In the genomic region with DNA sequence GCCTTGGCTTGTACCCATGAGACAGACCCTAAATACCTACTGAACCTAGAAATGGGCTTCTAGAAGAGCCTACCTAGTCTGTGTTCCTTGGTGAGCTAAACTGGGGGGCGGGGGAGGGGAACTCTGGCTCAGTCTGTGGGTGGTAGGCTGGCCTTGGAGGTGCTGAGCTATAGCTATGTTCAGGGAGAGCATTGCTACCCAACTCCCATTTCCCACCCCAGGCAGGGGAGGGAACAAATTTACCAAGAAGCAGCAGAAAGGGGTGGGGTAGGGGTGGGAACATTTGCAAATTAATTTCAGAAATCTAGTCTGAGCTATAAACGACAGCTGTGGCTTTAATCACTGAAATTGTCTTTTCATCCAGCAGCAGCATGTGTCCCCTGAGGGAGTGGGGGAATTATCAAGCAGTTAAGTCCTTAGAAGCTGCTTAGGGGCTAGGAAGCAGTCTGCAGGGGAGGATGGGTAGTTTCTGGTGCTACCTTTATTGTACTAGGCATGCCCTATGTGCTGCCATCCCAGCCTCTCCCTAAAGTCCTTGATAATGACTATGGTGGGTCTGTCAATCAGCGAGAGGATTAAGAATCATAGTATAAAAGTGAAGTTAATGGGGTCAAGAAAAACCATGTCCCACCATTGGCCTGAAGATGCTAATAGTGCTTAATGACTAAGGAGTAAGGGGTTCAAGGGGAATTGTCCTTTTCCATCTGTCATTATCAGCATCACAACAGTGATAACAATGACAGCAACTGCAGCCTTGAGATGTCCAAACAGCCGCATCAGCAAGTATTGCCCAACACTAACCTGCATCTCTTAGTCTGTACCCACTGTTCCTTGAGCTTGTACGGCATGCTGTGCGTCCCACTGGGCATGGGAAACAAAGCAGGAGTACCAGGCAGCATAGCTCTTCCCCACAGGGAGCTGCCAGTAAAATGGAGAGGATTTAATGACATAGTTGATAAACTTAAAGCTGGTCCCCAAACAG, we compare ENCODE assay signal across 16 mouse cellular contexts.
DNase-seq lines count a peak whose midpoint lies in the region; ATAC-seq and TF ChIP-seq lines count a peak whose summit lies in the region.
"Had no signal": no experiment of that assay in that cellular context is flagged by ENCODE, and none has a peak within 500 bp of the region (broad histone marks: within the 10 kb centered on the region; RNA-seq: fewer than 3 reads in every experiment).

No protein-coding gene starts in this region.

- H3K36me3 ChIP-seq in embryonic facial prominence, embryonic 12.5 days, result no peaks in the 10 kb centered on the region
- no peaks in the 10 kb centered on the region for H3K36me3 ChIP-seq in embryonic facial prominence, embryonic 10.5 days (replicated peaks)
- no peaks in the 10 kb centered on the region for H3K36me3 ChIP-seq in ES-E14 (ENCODE audit: control insufficient read depth, insufficient read depth, low read length, poor library complexity, severe bottlenecking)
- no peaks in the 10 kb centered on the region for H3K36me3 ChIP-seq in hindbrain, embryonic 13.5 days
- no peaks in the 10 kb centered on the region for H3K36me3 ChIP-seq in midbrain, postnatal 0 days (ENCODE audit: insufficient read depth, low read length)
- H3K36me3 ChIP-seq: heart, embryonic 10.5 days; liver, embryonic 13.5 days had no signal

- DNase-seq in embryonic facial prominence, embryonic 10.5 days (ENCODE audit: low spot score), result no peak
- no peak for DNase-seq in ES-E14 (ENCODE audit: low read depth, low spot score)
- peak; percentile 44 for DNase-seq in midbrain, postnatal 0 days (ENCODE audit: low spot score)
- no peak for DNase-seq in kidney, adult 18-20 months
- DNase-seq in embryo, embryonic 10 days (ENCODE audit: low spot score), result no peak
- no peak for DNase-seq in adrenal gland, adult (ENCODE audit: inconsistent age in 2 of 2, low spot score in 1 of 2)
- DNase-seq: cerebellum, adult 8-10 months; gastrocnemius, postnatal 10 days; kidney, adult 8-10 months; liver, embryonic 13.5 days had no signal

- TF ChIP-seq CTCF in midbrain, postnatal 0 days (IDR thresholded peaks at IDR 0.05), result no peak

- 70% methylated on average over 6 of the region's 6 CpGs for WGBS in embryonic facial prominence, embryonic 12.5 days
- WGBS in embryonic facial prominence, embryonic 10.5 days, result 70% methylated on average over 6 of the region's 6 CpGs
- 48% methylated on average over 6 of the region's 6 CpGs for WGBS in hindbrain, embryonic 13.5 days
- WGBS in midbrain, postnatal 0 days, result 51% methylated on average over 6 of the region's 6 CpGs

- H3K9ac ChIP-seq in embryonic facial prominence, embryonic 12.5 days, result no peak overlapping the region
- H3K9ac ChIP-seq in ES-E14 (ENCODE audit: insufficient read depth, low read depth, low read length, poor library complexity, severe bottlenecking), result no peak overlapping the region
- no peak overlapping the region for H3K9ac ChIP-seq in hindbrain, embryonic 13.5 days
- H3K9ac ChIP-seq in midbrain, postnatal 0 days (replicated peaks; ENCODE audit: low read length, poor library complexity, severe bottlenecking), result no peak overlapping the region
- H3K9ac ChIP-seq: liver, embryonic 13.5 days had no signal

- ATAC-seq in embryonic facial prominence, embryonic 12.5 days (ENCODE audit: insufficient number of reproducible peaks, insufficient read depth, low FRiP score, low TSS enrichment), result 0 out of 2 replicates have a peak, but pooled peaks have one; percentile 15
- peak; percentile 78 for ATAC-seq in hindbrain, embryonic 13.5 days (ENCODE audit: low FRiP score)
- no peak for ATAC-seq in midbrain, postnatal 0 days (ENCODE audit: low FRiP score)
- ATAC-seq: lung, postnatal 0 days; Patski had no signal

- peaks cover 8% of the 10 kb centered on the region; the same call in 1 of the 2 replicates for H3K4me1 ChIP-seq in embryonic facial prominence, embryonic 12.5 days
- H3K4me1 ChIP-seq in embryonic facial prominence, embryonic 10.5 days, result peaks cover 26% of the 10 kb centered on the region
- no peaks in the 10 kb centered on the region for H3K4me1 ChIP-seq in ES-E14 (ENCODE audit: control insufficient read depth in 2 of 2, insufficient read depth in 2 of 2, low read length in 2 of 2, poor library complexity in 1 of 2)
- H3K4me1 ChIP-seq in hindbrain, embryonic 13.5 days (replicated peaks), result peaks cover 10% of the 10 kb centered on the region
- H3K4me1 ChIP-seq in midbrain, postnatal 0 days (ENCODE audit: insufficient read depth, low read length), result no peaks in the 10 kb centered on the region
- H3K4me1 ChIP-seq: heart, embryonic 10.5 days; liver, embryonic 13.5 days had no signal

- H3K27ac ChIP-seq in embryonic facial prominence, embryonic 12.5 days, result no peak overlapping the region
- no peak overlapping the region for H3K27ac ChIP-seq in embryonic facial prominence, embryonic 10.5 days (replicated peaks)
- H3K27ac ChIP-seq in ES-E14 (ENCODE audit: insufficient read depth, low read depth, low read length, poor library complexity, severe bottlenecking), result no peak overlapping the region
- H3K27ac ChIP-seq in hindbrain, embryonic 13.5 days, result peak overlapping the region; percentile 64
- no peak overlapping the region for H3K27ac ChIP-seq in midbrain, postnatal 0 days (ENCODE audit: low read depth, low read length)
- H3K27ac ChIP-seq: heart, embryonic 10.5 days; liver, embryonic 13.5 days had no signal

- no peak overlapping the region for H3K4me3 ChIP-seq in embryonic facial prominence, embryonic 12.5 days
- H3K4me3 ChIP-seq in embryonic facial prominence, embryonic 10.5 days, result no peak overlapping the region
- H3K4me3 ChIP-seq in ES-E14 (ENCODE audit: insufficient read depth in 1 of 2, low read depth in 1 of 2, low read length in 2 of 2, poor library complexity in 1 of 2, severe bottlenecking in 1 of 2), result no peak overlapping the region
- H3K4me3 ChIP-seq in hindbrain, embryonic 13.5 days, result no peak overlapping the region
- H3K4me3 ChIP-seq in midbrain, postnatal 0 days (ENCODE audit: low read depth, low read length), result no peak overlapping the region
- H3K4me3 ChIP-seq: heart, embryonic 10.5 days; liver, embryonic 13.5 days had no signal

- in situ Hi-C loops in ES-E14 (cut with MboI; ENCODE audit: low sequenced_read_pairs in 2 of 2, unreplicated experiment in 2 of 2), result no loop called here

- H3K27me3 ChIP-seq in embryonic facial prominence, embryonic 12.5 days, result no peaks in the 10 kb centered on the region
- no peaks in the 10 kb centered on the region for H3K27me3 ChIP-seq in embryonic facial prominence, embryonic 10.5 days (replicated peaks; ENCODE audit: low read depth, poor library complexity, severe bottlenecking)
- no peaks in the 10 kb centered on the region for H3K27me3 ChIP-seq in hindbrain, embryonic 13.5 days
- no peaks in the 10 kb centered on the region for H3K27me3 ChIP-seq in midbrain, postnatal 0 days (ENCODE audit: insufficient read depth, low read length)
- H3K27me3 ChIP-seq: CH12.LX; liver, embryonic 13.5 days; Patski had no signal

- no peak overlapping the region for H3K4me2 ChIP-seq in embryonic facial prominence, embryonic 12.5 days (replicated peaks)
- H3K4me2 ChIP-seq in hindbrain, embryonic 13.5 days, result no peak overlapping the region
- no peak overlapping the region for H3K4me2 ChIP-seq in midbrain, postnatal 0 days (ENCODE audit: low read depth, low read length, poor library complexity, severe bottlenecking)
- H3K4me2 ChIP-seq: liver, embryonic 13.5 days had no signal

- no peaks in the 10 kb centered on the region for H3K9me3 ChIP-seq in embryonic facial prominence, embryonic 12.5 days
- no peaks in the 10 kb centered on the region for H3K9me3 ChIP-seq in embryonic facial prominence, embryonic 10.5 days
- H3K9me3 ChIP-seq in ES-E14 (ENCODE audit: control insufficient read depth, insufficient read depth, low read depth, low read length), result no peaks in the 10 kb centered on the region
- H3K9me3 ChIP-seq in hindbrain, embryonic 13.5 days, result no peaks in the 10 kb centered on the region
- no peaks in the 10 kb centered on the region for H3K9me3 ChIP-seq in midbrain, postnatal 0 days (ENCODE audit: low read length)
- H3K9me3 ChIP-seq: heart, embryonic 10.5 days; liver, embryonic 13.5 days had no signal

TF ChIP-seq in ES-E14, 5 proteins besides CTCF, POLR2A, EP300 and RAD21:
- TF ChIP-seq MAFK (IDR thresholded peaks at IDR 0.05; ENCODE audit: insufficient read depth, low read depth, low read length), result 0 out of 2 replicates have a peak, but pooled peaks have one; percentile 22
- no peak for TF ChIP-seq HCFC1 (IDR thresholded peaks at IDR 0.05; ENCODE audit: borderline replicate concordance, insufficient read depth, low read length)
- TF ChIP-seq CHD2 (IDR thresholded peaks at IDR 0.05; ENCODE audit: low read depth, low read length), result no peak
- TF ChIP-seq ZNF384 (IDR thresholded peaks at IDR 0.05; ENCODE audit: low read depth, low read length), result no peak
- no peak for TF ChIP-seq ZC3H11A (IDR thresholded peaks at IDR 0.05; ENCODE audit: borderline replicate concordance, low read depth, low read length)
